Mouse (Mus musculus) thymus, adult 2 months (tissue): ENCODE measurements around the gene Cmss1. TPM values are rescaled to one million over a fixed set of nuclear protein-coding genes. Genes with fewer than 3 reads are reported as not detected.

Source experiments
- DNase-seq: peaks from one replicate; pipeline ENCODE4 v3.0.0; 2021
- H3K27ac ChIP-seq: fragments of 200-500 bp; 2 replicates; pipeline ENCODE4 v1.5.1; 2012; ENCODE audit warnings: low read length, control low read depth; ENCODE audit not compliant: control insufficient read depth, insufficient read depth
- H3K27me3 ChIP-seq: fragments of 200-500 bp; 2 replicates; pipeline ENCODE4 v1.6.1; 2012; ENCODE audit warnings: mild to moderate bottlenecking, low read length, moderate library complexity, mixed read lengths; ENCODE audit not compliant: control insufficient read depth, insufficient read depth
- H3K36me3 ChIP-seq: fragments of 200-500 bp; 2 replicates; pipeline ENCODE4 v1.6.1; 2012; ENCODE audit warnings: mild to moderate bottlenecking, low read length, moderate library complexity; ENCODE audit not compliant: control insufficient read depth, insufficient read depth
- H3K4me1 ChIP-seq: fragments of 200-500 bp; replicated peaks from 2 replicates; pipeline ENCODE4 v1.6.1; 2012; ENCODE audit warnings: low read length; ENCODE audit not compliant: control insufficient read depth, insufficient read depth
- H3K4me3 ChIP-seq: fragments of 200-500 bp; 2 replicates; pipeline ENCODE4 v1.5.1; 2012; ENCODE audit warnings: mild to moderate bottlenecking, low read length, control low read depth, moderate library complexity; ENCODE audit not compliant: control insufficient read depth, insufficient read depth
- CTCF ChIP-seq: fragments of 200-500 bp; IDR thresholded peaks from 2 replicates; pipeline ENCODE4 v1.5.1; 2012; ENCODE audit warnings: mild to moderate bottlenecking, control low read depth, low read length, moderate library complexity, borderline replicate concordance; ENCODE audit not compliant: control insufficient read depth, poor library complexity, insufficient read depth; ENCODE audit errors: extremely low read depth
- POLR2A ChIP-seq: fragments of 200-500 bp; IDR thresholded peaks from 2 replicates; pipeline ENCODE4 v1.6.1; 2012; ENCODE audit warnings: mild to moderate bottlenecking, low read length, control low read depth, moderate library complexity; ENCODE audit not compliant: control insufficient read depth, poor library complexity, insufficient read depth; ENCODE audit errors: extremely low read depth
- WGBS: fragments of 180-500 bp; shearing (Covaris S2); methylation state at CpG from one replicate; pipeline ENCODE4 v1.1.7; 2018; 5-methylcytosine and 5-hydroxymethylcytosine counted together
- polyA plus RNA-seq: library from polyadenylated mRNA; depleted of rRNA; stranded (reverse); fragments of >200 nt; gene quantifications from 2 replicates; pipeline ENCODE4 v1.2.3, GENCODE M21; 2012

Gene Cmss1
- polyA plus RNA-seq, 1 experiment: 6.2 TPM

DNA sequence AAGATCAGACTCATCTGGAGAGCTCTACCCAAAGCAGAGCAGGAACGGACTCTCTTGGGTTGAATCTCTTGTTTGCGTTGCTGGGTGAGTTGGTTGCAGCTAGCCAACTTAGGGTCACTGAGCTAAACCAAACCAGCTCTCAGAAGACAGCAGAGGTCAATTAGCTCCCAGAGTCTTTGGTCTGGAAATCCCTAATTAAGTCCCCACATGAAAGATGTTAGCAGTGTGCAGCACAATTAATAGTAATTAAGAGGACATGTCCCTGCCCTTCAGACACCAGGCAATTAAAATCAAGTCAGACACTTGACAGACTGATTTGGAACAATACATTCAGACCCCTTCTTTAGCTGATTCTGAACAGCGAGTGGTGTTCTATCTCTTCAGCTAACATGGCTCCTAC is 292.4 kb downstream of the Cmss1 start:
- Histone ChIP-seq H3K4me3 (no peak overlapping the region), H3K27ac (no peak overlapping the region), H3K36me3 (no peaks in the 10 kb centered on the region), H3K27me3 (no peaks in the 10 kb centered on the region), H3K4me1 (peaks cover 2% of the 10 kb centered on the region)
- WGBS: 97% methylated on average over 3 of the region's 3 CpGs
- no peak for DNase-seq
- TF ChIP-seq POLR2A (no peak), CTCF (no peak)

DNA sequence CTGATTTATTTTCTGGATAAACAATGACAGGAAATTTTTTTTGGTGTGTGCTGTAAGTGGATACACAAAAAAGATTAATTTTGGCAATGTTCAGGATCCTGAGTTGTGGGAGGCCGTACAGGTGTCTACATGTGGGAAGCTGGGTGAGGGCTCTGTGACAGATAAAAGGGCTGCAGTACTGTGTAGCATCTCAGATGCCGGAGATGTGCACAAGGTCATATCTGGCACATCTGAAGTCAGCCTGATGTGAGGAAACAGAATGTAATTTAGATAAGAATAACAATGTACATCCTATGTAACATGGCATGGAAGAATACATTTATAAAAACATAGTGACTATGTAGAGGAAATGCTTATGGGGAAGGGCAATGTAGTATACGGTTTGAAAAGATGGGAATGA is 293.2 kb downstream of the Cmss1 start:
- Histone ChIP-seq H3K27me3 (no peaks in the 10 kb centered on the region), H3K27ac (no peak overlapping the region), H3K4me3 (no peak overlapping the region), H3K4me1 (peaks cover 2% of the 10 kb centered on the region), H3K36me3 (no peaks in the 10 kb centered on the region)
- TF ChIP-seq POLR2A (no peak), CTCF (no peak)
- 86% methylated on average over 3 of the region's 3 CpGs for WGBS
- no peak for DNase-seq

DNA sequence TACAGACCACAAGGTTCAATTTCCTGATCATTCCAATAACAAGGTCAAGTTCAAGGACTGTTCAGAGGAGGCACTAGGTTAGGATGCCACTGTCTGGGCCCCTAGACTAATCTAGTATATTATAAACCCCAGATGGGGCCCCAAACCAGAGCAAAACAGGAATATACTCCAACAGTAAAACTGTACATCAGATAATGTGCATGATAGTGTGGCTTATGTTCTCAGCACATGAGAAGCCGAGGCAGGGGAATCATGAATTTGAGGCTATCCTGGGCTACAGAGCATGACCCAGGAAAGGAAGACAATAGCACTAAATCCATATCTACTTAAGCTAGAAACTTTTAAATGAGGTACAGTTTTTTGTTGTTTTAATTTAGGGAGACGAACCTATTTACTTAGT is 294.5 kb downstream of the Cmss1 start:
- TF ChIP-seq CTCF: no peak
- TF ChIP-seq POLR2A: no peak
- no peaks in the 10 kb centered on the region for H3K27me3 ChIP-seq
- H3K4me3 ChIP-seq: no peak overlapping the region
- no peaks in the 10 kb centered on the region for H3K36me3 ChIP-seq
- no peak for DNase-seq
- no peak overlapping the region for H3K27ac ChIP-seq
- 94% methylated on average over 2 of the region's 2 CpGs for WGBS
- no peaks in the 10 kb centered on the region for H3K4me1 ChIP-seq

DNA sequence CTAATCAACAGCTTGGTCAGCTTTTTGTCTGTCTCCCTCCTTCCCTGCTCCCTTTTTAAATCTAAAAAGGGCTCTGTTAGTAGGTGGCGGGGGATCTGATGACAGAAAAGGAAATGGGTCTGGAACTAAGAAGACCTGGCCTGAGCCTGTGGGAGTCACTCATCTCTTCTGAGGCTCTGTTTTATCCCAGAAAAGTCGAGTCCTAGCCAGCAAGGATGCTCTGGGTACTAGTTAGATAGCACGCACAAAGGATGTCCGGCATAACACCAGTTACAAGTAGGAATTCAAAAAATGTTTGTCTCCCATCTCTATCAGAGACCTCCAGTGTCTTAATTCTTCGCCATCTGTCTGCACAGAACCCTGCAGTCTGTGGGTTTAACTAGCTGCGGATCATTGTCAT is 301.2 kb downstream of the Cmss1 start:
- H3K27ac ChIP-seq: no peak overlapping the region
- no peaks in the 10 kb centered on the region for H3K36me3 ChIP-seq
- no peaks in the 10 kb centered on the region for H3K27me3 ChIP-seq
- WGBS: 94% methylated on average over 6 of the region's 6 CpGs
- H3K4me1 ChIP-seq: peaks cover 4% of the 10 kb centered on the region
- no peak for DNase-seq
- TF ChIP-seq CTCF: no peak
- no peak for TF ChIP-seq POLR2A
- H3K4me3 ChIP-seq: no peak overlapping the region

DNA sequence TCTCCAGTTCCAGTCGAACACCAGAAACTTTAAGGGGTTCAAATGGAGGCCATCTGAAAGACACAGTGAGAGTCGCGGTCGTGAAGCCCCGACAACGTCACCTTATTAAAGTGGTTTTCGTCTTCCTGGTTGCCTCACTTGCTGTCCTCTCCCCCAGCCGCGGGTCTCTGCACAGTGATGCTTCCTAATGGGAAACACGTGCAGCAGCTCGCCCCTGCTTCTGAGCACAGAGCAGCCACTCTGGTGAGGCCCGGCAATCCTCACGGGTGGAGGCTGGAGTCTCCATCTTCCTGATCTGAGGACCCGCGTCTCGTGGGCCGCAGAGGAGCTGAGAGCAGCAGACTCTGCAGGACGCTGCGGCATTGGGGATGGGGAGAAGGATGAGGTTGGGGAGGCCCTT is 302.9 kb downstream of the Cmss1 start:
- TF ChIP-seq CTCF (no peak), POLR2A (no peak)
- Histone ChIP-seq H3K4me1 (peaks cover 4% of the 10 kb centered on the region), H3K27me3 (no peaks in the 10 kb centered on the region), H3K36me3 (no peaks in the 10 kb centered on the region), H3K4me3 (no peak overlapping the region), H3K27ac (no peak overlapping the region)
- DNase-seq: no peak
- WGBS: 90% methylated on average over 19 of the region's 19 CpGs

DNA sequence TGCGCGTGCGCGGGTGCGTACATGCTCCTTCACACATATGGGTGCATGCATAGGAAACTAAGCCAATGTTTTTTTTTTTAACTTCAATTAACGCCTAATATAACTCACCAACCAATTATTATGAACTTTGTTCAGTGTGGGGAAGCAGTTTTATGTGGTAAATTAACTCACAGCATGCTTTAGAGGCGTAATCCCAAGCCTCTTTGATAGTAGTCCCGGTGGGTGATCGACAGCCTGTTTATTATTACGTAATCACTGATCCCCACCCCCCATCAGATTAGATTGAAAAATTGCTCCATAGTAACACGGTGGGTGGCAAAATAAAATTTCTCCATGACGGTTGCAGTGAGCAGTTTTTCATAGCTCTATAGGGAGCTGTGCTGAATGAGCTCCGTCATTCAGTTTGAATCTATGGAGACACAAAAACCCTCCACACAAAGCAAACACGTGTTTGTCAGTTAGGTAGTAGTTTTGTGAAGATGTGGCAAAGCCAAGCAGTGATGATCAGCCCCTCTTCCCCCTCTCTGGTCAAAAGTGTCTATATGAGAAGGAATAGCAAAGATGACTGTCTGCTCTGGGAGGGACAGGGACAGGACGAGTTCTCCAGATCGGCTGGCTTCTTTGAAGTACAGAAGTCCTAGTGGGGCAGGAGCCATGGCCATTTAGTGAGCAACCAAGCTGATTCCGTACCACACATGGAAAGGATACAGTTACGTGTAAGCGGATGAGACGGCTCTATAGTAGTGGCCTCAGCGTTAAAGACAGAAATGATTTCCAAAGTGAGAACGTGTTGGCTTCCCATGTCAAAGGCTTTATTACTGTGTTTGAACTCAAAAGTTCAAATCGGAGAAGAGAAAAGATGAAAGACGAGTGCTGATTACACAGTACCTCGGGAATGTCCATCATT is 303.6 kb downstream of the Cmss1 start:
- no peak for DNase-seq
- H3K27me3 ChIP-seq: no peaks in the 10 kb centered on the region
- no peak overlapping the region for H3K27ac ChIP-seq
- no peak for TF ChIP-seq CTCF
- TF ChIP-seq POLR2A: no peak
- WGBS: 94% methylated on average over 25 of the region's 25 CpGs
- no peaks in the 10 kb centered on the region for H3K36me3 ChIP-seq
- H3K4me1 ChIP-seq: peaks cover 4% of the 10 kb centered on the region
- no peak overlapping the region for H3K4me3 ChIP-seq
